Mouse (Mus musculus) stomach, embryonic 14.5 days (tissue): ENCODE data around the gene Dscam. TPM values are rescaled to one million over a fixed set of nuclear protein-coding genes. Genes with fewer than 3 reads are reported as not detected.

ENCODE experiments used
- polyA plus RNA-seq: library from polyadenylated mRNA; unstranded; fragments of >200 nt; fragmentation: Nextera tagmentation; extraction: Ambion mirVana; gene quantifications from 2 replicates; pipeline ENCODE4 v1.2.1, GENCODE M21; 2014

The Dscam gene
- polyA plus RNA-seq, 1 experiment from 2014 or later: 0.30 TPM

Other genes with a start within 250 kb of the Dscam start
- 89.0 and 110 TPM in 2 replicates for gene Bace2, start 186.0 kb upstream of the Dscam start, polyA plus RNA-seq